Mouse (Mus musculus): Measurements from ENCODE around the gene B3glct.

- TF ChIP-seq KAT2A (conservative IDR thresholded peaks at IDR 0.05; ENCODE audit: low read depth, low read length) (no peak), E2F4 (IDR thresholded peaks at IDR 0.05; ENCODE audit: borderline replicate concordance, low read depth, low read length) (no peak), ELF1 (IDR thresholded peaks at IDR 0.05; ENCODE audit: low read depth, low read length) (no peak), ZNF384 (IDR thresholded peaks at IDR 0.05; ENCODE audit: low read depth, low read length) (no peak), POLR2A (IDR thresholded peaks at IDR 0.05; ENCODE audit: control insufficient read depth in 1 of 2, insufficient read depth in 1 of 2, low read depth in 1 of 2, low read length in 2 of 2, poor library complexity in 1 of 2) (no peak), MAX (IDR thresholded peaks at IDR 0.05; ENCODE audit: low read length) (no peak), JUND (IDR thresholded peaks at IDR 0.05; ENCODE audit: low read depth, low read length) (no peak)
Observed at GRCm38 (mm10) chr5:149751861-149752260, 73.8 kb downstream of the B3glct start.

All from MEL (cell line).